Mouse (Mus musculus): ENCODE results near the gene Rbfox3.

Gene Rbfox3

DNA sequence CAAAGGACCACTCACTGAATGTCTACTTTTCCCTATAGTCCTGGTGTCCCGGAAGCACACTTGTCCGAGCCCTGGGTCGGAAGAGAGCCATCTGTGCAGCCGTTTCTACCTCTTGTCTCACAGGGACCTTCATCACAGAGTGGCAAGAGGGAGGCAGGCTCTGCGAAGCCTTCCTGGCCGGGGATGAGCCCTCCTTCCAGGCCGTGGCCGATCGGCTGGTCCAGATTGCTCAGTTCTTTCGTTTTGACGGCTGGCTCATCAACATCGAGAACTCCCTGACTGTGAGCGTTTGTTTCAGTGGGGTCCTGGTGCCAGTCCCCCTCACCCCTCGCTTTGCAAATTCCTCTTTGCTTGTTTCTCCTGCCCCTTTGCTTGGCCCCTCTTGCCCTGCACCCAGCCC lies 429.6 kb downstream of the Rbfox3 start:
- no peak for DNase-seq (ENCODE audit: low read depth, low spot score)

DNA sequence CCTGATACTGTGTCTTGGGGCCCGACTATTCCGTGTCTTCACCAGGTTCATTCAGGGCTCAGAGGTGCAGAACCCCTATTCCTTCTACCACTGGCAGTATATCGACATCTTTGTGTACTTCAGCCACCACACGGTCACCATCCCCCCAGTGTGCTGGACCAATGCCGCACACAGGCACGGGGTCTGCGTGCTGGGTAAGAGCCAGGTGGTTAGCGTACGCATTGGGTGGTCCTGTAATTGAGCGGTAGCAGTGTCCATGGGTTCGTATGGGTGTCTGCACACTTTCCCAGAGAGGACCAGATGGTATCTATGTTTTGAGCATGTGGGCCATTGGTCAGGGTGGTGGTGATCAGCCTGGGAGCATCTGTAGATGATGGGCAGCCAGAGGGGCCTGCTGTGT lies 430.2 kb downstream of the Rbfox3 start:
- no peak for DNase-seq (ENCODE audit: low read depth, low spot score)

DNA sequence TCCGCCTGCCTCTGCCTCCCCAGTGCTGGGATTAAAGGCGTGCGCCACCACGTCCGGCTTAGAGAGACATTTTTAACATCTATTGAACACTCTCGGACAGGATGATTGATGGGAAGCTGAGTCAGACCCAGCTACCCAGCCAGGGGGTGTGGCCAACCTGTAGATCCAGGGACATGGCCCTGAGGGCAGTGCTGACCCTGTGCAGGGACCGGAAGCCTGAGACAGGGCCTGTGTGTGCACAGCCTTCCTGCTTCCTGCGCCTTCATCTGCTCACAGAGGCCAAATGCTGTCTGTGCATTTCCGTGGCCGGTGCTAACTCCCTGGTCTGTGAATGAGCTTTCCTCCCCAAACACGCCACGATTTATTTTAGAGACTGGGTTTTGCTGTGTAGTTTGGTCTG lies 431.6 kb downstream of the Rbfox3 start:
- DNase-seq (ENCODE audit: low read depth, low spot score): no peak

DNA sequence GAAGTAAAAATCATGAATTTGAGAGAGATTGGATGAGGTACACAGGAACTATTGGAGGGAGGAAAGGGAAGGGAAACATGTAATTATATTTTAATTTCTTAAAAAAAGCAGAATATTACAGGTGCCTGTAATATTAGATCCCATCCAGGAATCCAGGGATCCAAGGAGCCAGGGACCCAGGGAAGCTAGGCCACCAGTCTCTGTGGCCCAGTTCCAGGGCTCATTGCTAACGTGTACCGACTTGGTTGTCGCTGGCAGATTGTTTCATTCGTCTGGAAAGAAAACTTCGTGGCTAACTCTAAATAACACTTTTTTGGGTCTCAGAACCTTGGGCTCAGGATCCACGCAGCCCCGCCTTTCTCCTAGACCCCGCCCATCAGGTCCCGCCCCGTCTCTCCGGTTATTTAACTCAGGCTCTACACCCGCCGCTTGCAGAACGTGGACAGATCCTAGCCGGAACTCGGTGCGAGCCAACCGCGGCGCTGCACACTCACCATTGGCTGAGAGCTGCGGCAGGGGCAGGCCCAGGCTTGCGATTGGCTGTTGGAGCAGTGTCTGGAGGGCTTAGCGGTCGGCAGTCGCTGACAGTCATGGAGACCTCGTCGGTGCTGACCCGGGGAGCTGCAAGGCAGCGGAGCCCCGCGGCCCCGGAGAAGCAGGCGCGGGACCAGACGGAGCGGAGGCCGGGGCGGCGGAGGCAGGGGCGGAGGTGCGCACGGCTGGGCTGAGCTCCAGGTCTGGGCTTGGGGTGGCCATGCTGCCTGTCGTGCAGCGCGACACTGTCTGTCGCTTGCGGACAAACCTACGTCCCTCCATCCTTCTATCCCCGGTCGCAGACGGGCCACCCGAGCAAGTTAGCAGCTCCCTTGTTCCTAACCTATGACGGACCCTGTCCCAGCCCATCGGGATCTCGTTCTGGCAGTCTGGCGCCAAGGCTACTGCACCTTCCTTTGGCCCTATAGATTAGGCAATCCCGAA lies 434.7 kb downstream of the Rbfox3 start, which contains the start of gene Engase:
TSS of gene Engase (plus strand) at position 434 of the 978 bp plus-strand sequence.
- peak; percentile 95 for DNase-seq (ENCODE audit: low read depth, low spot score)

DNA sequence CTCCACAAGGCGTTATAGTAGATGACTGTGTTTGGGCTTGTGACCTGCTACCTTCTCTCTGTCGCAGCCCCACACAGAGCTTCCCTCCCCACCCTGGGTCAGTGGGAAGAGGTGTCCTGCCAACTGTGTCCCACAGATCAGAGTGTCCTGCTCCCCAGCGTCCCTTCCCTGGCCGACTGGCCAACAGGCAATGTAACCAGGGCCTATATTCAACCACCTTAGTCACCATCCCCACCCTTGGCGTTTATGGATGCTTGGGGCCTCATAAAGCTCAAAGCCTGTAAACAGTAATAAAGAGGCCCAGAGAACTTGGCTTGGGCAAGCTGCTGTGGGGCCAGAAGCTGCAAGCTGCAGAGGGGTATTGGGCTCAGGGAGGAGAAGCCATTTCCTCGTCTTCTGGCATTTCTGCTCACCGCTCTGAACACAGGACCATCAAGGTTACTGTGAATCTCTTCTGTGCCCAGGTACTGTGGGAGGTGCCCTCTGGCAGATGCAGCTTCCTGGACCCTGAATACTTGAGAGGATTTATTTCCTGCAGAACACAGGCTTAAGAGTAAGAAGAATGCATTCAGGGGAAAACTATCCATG lies 435.8 kb downstream of the Rbfox3 start:
- no peak for DNase-seq (ENCODE audit: low read depth, low spot score)

DNA sequence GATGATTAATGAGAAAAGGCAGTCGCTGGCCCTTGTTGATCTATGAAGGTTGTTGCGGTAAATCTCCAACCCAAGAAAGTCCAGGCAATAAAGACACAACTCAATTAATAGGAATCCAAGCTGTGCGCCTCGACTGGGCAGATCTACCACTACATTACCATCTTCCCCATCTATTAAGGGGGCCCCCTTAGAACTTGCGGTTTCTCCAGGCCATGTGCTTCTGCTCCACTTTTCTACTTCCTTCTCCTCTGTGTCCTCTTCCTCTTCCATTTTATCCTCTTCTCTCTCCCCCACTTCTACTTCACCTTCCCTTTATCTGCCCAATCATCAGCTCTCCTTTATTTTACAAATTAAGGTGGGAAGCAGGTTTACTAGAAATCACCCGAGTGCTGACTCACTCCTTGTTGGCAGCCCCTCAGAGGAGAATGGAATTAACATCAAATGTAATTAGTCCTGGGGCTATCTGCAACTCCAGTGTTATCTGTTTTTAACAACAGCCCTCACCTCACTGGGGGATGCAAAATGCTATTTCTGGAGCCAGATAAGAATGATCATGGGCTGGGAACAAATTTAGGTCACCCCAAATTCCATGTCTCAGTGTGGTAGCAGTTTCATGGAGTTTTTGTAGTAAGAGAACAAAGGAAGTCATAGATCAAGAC lies 437.4 kb downstream of the Rbfox3 start:
- no peak for DNase-seq (ENCODE audit: low read depth, low spot score)

DNA sequence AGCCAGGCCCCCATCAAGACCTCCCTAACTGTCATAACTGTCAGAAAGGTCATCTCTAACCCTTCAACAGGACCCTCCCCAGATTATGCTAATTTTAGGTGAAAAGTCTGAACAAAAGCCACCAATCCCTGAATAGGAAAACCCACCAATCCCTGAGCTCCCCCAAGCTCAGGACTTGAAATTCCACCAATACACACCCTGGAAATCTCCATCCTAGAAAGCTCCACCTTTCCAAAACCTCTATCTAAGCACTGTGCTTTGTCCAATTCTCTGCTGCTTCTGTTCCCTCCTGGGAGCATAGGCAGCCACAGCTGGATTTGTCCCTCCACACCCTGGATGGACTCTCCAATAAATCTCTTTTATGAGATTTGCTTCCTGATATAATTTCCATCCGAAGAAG lies 438.2 kb downstream of the Rbfox3 start:
- DNase-seq (ENCODE audit: low read depth, low spot score): no peak

DNA sequence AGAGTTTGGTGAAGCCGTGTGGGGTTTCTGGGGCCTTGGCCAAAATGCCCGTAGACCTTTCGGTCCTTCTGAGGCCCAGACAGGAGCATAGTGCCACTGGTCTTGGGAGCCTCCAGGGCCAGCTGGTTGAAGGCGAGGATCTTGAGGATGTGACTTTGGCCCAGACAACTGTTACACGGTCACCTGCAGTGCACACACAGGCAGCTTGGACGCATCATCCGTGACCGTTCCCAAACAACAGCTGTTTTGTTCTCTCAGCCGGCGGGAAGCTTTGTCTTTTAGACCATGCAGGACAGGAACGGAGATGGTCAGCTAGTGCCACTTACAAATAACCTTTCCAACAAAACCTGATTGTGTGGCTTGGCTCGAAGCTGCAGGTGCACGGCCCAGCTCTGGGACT lies 439.7 kb downstream of the Rbfox3 start:
- DNase-seq (ENCODE audit: low read depth, low spot score): no peak

DNA sequence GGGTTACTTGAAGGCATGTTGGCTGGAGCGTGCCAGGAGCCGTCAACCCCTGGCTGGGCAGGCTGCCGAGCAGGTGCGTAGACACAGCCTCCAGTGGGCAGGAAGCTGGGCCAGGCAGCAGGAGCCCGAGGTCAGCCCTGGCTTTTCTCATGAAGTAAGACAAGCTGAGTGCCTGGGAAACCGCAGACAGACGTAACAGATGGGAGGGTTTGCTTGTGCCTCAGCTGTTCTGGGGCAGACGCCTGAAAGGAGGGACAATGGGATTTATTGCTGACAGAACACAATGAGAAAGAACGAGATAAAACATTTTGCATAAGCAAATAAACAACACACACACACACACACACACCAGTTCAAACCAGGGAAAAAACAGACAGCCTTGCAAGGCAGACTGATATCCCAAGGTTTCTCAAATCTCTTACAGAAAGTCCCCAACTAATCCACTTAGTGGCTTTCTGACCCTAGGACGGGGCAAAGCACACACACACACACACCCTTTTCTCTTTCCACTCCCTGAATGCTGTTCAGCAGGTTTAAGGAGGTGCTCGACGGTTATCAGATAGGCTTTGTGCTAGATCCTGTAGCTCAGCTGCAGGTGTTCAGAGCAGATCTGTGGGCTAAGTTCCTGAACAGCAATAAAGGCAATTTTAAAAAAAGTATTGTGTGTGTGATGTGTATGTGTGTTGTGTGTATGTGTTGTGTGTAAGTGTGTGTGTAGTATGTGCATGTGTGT lies 441.0 kb downstream of the Rbfox3 start:
- no peak for DNase-seq (ENCODE audit: low read depth, low spot score)

DNA sequence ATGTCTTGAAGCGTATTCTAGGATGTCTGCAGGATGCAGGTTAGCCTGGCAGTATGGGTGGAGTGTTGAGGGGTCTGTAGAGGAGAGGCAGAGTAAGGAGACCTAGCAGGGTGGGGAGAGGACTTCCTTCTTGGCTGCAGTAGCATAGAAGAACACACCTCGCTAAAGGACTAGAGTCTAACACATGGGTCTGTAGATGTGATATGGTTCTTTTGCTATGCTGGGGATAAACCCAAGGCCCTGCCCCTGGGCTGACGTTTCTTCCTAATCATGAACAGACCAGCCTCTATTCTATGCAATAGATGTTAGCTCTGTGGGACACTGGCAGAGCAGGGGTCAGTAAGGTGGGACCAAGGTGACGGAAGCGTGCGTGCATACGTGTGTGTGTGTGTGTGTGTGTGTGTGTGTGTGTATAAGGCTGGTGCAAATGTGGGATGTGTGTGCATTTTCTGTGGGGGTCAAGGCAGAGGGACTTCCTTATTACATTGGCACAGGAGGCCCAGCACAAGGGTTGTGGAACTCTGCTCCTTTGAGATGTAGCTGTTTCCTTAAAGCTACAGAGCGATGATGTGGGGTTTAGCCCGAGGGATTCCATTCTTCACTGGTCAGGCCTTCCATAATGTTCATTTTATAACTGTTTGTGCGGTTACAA lies 441.8 kb downstream of the Rbfox3 start:
- DNase-seq (ENCODE audit: low read depth, low spot score): no peak

DNA sequence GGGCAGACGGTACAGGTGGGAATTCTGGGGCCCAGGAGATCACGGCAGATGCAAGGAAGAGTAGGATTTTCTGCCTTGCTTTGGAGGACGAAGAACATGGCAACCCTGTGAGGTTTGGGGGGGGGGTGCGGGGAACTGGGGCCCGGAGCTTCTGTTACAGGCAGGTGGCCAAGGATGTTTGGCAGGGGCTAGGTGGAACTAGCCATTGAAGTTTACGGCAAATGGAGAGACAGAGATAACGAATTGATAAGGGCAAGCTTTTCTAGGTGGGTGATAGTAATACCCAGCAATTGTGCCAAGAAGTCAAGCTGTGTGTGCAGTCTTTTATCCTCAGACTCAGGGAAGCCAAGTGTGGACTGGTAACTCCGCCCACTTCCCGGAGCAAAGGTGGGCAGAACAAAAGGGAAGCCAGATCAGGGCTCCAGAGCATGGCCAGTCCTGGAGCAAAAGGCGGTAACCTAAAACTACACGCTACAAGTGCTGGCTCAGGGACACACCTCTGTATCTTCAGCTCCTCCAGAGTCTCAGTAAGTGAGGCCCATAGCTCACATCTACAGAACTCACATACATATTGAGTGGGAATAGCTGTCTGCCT lies 443.9 kb downstream of the Rbfox3 start:
- DNase-seq (ENCODE audit: low read depth, low spot score): no peak

DNA sequence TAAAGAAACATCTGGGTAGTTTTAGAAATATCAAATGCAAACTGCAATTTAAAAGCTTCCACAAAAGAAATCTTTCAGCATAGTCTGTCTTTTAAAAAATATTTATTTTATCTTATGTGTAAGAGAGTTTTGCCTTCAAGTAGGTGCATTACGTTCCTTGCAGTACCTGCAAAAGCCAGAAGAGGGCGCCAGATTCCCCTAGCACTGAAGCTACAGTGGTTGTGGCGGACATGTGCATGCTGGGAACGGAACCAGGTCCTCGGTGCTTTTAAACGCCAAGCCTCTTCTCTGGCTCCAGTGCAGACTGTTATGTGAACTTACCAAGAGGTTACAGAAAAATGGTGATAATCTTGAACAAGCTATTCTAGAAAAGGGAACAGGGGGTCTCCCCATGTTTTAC lies 451.1 kb downstream of the Rbfox3 start:
- no peak for DNase-seq (ENCODE audit: low read depth, low spot score)

DNA sequence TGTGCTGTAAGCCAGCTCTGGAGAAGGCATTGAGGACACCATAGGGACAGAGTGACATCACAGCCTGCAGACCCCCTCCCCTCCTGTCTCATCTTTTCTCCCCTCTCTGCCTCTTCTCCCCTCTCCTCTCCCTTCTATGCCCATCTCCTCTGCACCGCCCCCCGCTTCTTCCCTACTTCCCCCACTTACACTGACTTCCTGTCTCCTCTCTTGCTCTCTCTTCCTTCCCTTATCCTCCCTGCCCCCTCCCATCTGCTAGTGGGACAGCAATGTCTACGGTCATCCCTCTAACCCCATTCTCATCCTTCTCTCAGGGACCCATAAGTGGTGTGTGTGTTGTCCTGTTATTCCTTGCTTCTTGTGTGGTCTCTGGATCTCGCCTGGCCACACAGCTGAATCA lies 451.9 kb downstream of the Rbfox3 start:
- no peak for DNase-seq (ENCODE audit: low read depth, low spot score)

DNA sequence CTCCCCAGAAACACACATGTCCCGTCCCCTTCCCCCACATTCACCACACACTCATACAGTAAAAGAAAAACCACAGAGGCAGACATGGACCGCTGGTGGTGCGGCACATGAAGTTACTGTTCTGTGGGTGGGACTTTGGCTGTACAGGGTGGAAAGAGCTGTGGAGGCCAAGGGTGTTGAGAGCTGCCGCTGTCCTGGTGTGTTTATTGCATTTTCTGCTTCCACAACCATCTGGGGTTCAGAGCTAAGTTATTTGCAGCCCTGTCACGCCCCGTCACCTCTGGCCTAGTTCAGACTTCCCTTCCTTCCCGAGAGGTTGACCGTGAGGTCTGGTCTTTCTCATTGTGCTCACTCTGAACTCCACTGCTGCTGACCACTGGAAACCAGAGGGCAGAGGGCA lies 452.3 kb downstream of the Rbfox3 start:
- DNase-seq (ENCODE audit: low read depth, low spot score): no peak

DNA sequence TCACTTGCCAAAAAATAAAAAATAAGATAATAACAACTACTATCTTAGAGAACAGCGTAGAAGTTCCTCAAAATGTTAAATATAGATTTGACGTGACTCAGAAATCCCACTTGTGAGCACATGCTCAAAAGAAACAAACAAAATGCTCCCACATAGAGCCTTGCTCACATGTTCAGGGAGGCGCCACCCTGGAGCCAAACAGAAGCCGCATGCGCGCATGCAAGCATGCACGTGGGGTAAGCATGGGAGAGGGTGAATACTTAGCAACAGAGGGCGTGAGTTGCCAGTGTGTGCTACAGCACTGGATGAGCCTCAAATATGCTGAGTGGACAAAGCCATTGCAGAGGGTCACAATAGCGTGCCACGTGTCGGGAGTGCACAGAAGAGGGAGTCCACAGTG lies 454.5 kb downstream of the Rbfox3 start:
- peak; percentile 75 for DNase-seq (ENCODE audit: low read depth, low spot score)

DNA sequence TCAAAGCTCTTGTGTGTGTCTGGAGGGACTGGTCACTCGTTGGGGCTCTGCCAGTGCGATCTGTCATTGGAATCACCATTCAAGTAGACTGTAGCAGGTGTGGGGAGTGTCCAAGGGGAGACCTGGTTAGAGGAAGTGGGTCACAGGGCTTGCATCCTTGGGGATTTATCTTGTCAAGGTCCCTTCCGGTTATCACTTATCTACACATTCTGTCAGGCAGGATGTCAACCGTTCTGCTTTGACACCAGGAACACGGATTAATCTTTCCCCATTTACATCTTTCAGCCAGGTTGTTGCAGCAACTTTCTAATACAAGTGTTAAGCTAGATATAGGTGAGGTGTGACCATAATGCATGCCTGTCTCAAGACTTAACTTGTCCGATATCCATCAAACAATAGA lies 455.6 kb downstream of the Rbfox3 start:
- DNase-seq (ENCODE audit: low read depth, low spot score): no peak

DNA sequence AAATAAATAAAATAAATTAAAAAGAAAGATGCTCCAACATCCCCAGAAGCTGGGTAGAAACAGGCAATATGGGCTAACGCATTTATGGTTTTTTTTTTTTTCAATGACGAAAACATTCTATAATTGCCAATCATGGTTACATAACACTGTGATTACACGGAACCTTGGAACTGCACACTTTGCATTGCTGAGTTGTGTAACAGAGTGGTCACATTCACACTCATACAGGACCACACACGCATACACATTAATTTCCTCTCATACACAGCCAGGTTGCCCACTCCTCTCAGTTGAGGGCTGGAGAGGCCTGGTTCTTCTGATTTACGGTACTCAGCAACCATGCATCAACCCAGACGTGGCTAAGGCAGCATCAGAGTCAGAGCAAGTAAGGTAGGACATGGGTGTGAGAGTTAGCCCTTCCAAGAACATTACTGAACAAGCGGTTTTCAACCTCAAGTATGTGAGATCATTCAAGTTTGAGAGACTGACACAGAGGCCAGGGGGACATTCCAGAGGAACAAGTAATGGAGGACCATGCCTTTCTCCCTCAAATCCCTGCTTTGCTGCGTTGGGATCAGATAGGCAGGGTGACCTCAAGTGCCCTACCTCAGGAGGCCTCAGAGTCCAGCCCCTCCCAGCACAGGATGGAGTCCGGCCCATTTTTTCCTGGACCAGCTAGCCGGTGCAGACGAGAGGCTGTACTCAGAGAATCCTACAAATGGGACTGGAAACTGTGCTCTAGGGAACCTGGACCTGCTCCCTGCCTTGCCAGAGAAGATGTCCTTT lies 457.3 kb downstream of the Rbfox3 start:
- no peak for DNase-seq (ENCODE audit: low read depth, low spot score)

DNA sequence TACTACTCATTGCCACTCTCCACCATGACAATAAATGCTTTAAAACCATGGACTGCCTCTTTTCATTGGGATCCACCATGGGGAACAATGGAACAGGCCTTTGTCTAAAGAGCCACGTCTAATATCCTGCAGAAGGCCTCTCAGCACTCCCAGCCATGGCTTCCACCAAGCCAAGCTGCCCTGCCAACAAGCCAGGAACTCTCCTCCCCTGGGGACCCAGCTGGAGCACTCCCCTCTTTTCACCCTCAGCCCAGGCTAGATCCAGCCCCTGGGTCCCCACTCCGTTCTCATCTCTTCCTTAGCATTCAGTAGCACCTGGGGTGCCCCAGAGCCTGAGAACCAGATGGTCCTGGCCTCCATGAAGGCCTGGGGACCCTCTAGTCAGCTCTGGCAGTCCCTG lies 458.4 kb downstream of the Rbfox3 start:
- no peak for DNase-seq (ENCODE audit: low read depth, low spot score)

DNA sequence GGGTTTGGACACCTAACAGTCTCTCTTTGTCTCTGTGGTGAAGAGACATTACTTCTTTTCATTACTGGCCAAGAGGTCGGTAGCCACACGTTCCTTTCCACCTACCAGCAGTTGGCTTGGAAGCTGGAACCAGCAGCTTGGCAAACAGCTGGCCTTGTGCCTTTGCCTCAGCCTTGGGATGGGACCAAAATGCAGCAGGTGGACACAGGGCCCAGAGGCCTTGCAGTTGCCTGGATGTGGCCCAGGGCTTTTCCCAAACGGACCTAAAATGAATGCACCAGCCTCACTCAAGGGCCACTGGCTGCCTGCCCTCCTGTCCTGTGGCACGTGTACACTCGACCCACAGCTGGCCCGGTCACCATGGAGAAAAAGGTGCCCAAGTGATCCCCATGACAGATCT lies 460.2 kb downstream of the Rbfox3 start:
- DNase-seq (ENCODE audit: low read depth, low spot score): no peak

DNA sequence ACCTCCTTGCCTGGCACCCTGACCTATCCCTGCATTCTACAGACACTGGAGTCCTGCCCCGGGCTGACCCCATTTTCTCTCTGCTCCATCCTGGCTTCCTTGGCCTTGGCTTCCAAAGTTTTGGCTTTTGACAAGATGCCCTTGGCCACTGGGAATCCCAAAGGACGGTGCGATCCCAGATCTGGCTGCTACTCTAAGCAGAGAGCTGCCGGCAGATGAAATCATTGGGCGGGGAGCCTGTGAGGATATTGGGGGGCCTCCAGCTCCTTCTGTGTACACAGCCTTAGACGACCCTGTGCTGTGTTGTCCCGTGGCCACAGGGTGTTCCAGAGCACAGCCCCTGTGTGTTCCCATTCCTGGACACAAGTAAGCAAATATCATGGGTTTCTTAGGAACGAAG lies 463.0 kb downstream of the Rbfox3 start:
- DNase-seq (ENCODE audit: low read depth, low spot score): no peak

Data from telencephalon, adult 2 months (tissue).